Mouse (Mus musculus) neural tube, embryonic 13.5 days (tissue): ENCODE results near the gene 2900026A02Rik. TPM values are rescaled to one million over a fixed set of nuclear protein-coding genes. Genes with fewer than 3 reads are reported as not detected.

Experiments used
- ATAC-seq: fragments of 200-750 bp; cut with Nextera tagmentation; 2 replicates; pipeline ENCODE4 v1.8.0; 2017; ENCODE audit warnings: low read depth, mild to moderate bottlenecking, moderate TSS enrichment, moderate library complexity
- H3K27ac ChIP-seq: fragments of 300-500 bp; sonication (generic); replicated peaks from 2 replicates; pipeline ENCODE4 v1.5.1; 2015; ENCODE audit warnings: moderate library complexity, mild to moderate bottlenecking, inconsistent platforms
- H3K27me3 ChIP-seq: fragments of 300-500 bp; sonication (generic); 2 replicates; pipeline ENCODE4 v1.6.1; 2015; ENCODE audit warnings: mild to moderate bottlenecking, inconsistent platforms
- H3K36me3 ChIP-seq: fragments of 300-500 bp; sonication (generic); 2 replicates; pipeline ENCODE4 v1.6.1; 2015; ENCODE audit warnings: mild to moderate bottlenecking, inconsistent platforms
- H3K4me1 ChIP-seq: fragments of 300-500 bp; sonication (generic); replicated peaks from 2 replicates; pipeline ENCODE4 v1.6.1; 2015; ENCODE audit warnings: inconsistent platforms
- H3K4me2 ChIP-seq: fragments of 300-500 bp; sonication (generic); 2 replicates; pipeline ENCODE4 v1.6.1; 2015; ENCODE audit warnings: inconsistent platforms, mild to moderate bottlenecking, moderate library complexity
- H3K4me3 ChIP-seq: fragments of 300-500 bp; sonication (generic); 2 replicates; pipeline ENCODE4 v1.5.1; 2015; ENCODE audit warnings: mild to moderate bottlenecking, inconsistent platforms
- H3K9ac ChIP-seq: fragments of 300-500 bp; sonication (generic); 2 replicates; pipeline ENCODE4 v1.6.1; 2015; ENCODE audit warnings: moderate library complexity, mild to moderate bottlenecking, inconsistent platforms
- H3K9me3 ChIP-seq: fragments of 300-500 bp; sonication (generic); 2 replicates; pipeline ENCODE4 v1.6.1; 2016; ENCODE audit warnings: inconsistent platforms
- WGBS: fragments of 180-500 bp; shearing (Covaris S2); methylation state at CpG from one replicate; pipeline ENCODE4 v1.1.7; 2015; 5-methylcytosine and 5-hydroxymethylcytosine counted together
- polyA plus RNA-seq: library from polyadenylated mRNA; unstranded; fragments of >200 nt; fragmentation: Nextera tagmentation; extraction: Ambion mirVana; gene quantifications from 2 replicates; pipeline ENCODE4 v1.2.1, GENCODE M21; 2015

The 2900026A02Rik gene
- polyA plus RNA-seq, 1 experiment from 2014 or later, result 2.6 TPM

DNA sequence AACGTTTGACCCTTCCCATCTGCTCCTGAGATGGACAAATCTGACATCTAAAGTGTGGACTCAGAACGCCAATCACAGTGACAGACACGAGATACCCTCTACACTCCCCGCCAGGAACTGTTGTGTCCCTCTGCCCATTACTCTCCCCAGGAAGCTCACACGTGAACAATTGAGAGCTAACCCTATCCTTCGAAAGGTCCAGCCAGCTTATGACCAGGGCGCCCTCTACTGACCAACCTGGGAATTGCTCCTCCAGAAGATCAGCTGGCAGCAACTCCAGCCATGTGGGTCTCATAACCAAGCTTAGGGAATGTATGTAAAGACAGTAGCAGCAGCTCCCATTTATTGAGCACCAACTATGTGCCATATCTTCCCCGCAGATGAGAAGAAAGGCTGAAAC lies 65.9 kb downstream of the 2900026A02Rik start:
- 5% methylated on average over 8 of the region's 8 CpGs for WGBS
- Histone ChIP-seq H3K4me1 (peaks cover 49% of the 10 kb centered on the region), H3K4me3 (no peak overlapping the region), H3K9ac (no peak overlapping the region), H3K9me3 (no peaks in the 10 kb centered on the region), H3K4me2 (no peak overlapping the region), H3K36me3 (no peaks in the 10 kb centered on the region), H3K27me3 (no peaks in the 10 kb centered on the region), H3K27ac (no peak overlapping the region)
- no peak for ATAC-seq

DNA sequence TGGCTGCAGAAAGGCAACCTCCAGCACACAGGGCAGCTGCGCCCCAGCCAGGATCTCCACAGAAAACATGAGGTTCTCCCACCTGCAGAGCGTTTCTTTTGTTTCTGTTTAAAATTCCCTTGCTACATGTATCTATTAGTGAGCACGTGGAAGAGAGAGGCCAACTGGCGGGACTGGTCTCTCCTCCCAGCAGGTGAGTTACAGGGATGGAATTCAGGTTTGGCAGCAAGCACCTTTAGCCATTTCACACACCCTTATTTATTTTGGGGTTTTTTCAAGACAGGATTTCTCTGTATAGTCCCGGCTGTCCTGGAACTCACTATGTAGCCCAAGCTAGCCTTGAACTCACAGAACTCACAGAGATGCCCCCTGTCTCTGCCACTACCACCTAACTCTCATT lies 66.6 kb downstream of the 2900026A02Rik start:
- no peak overlapping the region for H3K27ac ChIP-seq
- WGBS, result 77% methylated on average over 5 of the region's 5 CpGs
- peaks cover 45% of the 10 kb centered on the region for H3K4me1 ChIP-seq
- no peak overlapping the region for H3K9ac ChIP-seq
- H3K36me3 ChIP-seq, result no peaks in the 10 kb centered on the region
- H3K27me3 ChIP-seq, result no peaks in the 10 kb centered on the region
- no peak overlapping the region for H3K4me3 ChIP-seq
- H3K4me2 ChIP-seq, result no peak overlapping the region
- H3K9me3 ChIP-seq, result no peaks in the 10 kb centered on the region
- no peak for ATAC-seq

DNA sequence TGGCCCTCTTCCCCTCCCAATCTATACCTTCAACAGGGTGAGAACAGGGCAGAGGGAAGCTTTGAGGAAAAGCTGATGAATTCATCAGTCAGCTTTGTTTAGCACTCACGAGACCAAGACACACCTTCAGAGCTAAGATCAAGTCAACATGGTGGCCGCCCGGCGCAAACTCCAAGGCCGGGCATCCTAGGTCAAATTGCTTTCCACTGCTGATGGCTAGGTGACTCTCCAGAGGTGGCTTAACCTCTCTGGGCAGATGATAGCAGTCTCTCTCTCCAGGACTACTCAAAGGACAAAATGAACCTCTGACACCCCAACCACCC lies 67.6 kb downstream of the 2900026A02Rik start:
- Histone ChIP-seq H3K27me3 (no peaks in the 10 kb centered on the region), H3K4me2 (no peak overlapping the region), H3K4me3 (no peak overlapping the region), H3K9me3 (no peaks in the 10 kb centered on the region), H3K9ac (no peak overlapping the region), H3K36me3 (no peaks in the 10 kb centered on the region), H3K4me1 (peaks cover 46% of the 10 kb centered on the region), H3K27ac (0 out of 2 replicates have a peak overlapping the region, but pooled peaks have one; percentile 14)
- ATAC-seq, result no peak
- WGBS, result 85% methylated on average over 5 of the region's 5 CpGs

DNA sequence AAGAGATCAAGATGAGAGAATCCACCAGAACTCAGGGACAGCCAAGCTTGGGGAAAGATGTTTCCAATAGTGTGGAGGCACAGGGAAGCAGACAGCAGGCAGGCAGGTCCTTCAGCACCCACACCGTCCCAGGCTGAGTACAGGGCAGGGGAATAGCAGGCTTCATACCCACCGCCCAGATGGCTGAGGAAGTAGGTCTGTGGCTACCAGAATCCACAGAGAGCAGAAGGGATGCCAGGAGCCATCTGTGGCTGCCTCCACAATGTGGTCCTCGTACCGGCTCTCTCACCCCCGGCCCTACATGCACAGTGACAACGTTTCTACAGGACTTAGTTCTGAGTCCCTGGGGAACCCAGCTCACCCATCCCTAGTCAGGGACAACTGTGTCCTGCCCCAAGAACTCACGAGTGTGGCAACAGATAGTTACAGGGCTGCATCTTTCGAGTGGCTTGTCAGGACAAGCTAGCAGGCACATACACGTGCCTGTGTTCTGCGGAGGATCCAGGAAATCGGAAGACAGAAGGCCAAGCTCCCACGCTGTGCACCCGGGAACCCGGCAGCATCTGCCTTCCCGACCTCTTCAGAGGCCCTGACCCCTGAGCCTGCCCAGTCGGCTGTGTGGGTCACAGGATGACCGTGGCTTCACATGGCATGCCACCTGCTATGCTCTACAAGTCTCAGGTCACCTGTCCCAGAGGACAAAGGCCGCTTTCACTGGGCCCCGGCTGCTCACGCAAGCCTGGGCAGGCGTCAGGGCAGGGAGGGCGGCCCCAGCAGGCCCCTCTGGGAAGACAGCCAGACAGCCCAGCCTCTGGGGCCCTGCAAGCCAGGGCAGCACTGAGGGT lies 68.2 kb downstream of the 2900026A02Rik start:
- H3K9ac ChIP-seq, result no peak overlapping the region
- 50% methylated on average over 22 of the region's 22 CpGs for WGBS

DNA sequence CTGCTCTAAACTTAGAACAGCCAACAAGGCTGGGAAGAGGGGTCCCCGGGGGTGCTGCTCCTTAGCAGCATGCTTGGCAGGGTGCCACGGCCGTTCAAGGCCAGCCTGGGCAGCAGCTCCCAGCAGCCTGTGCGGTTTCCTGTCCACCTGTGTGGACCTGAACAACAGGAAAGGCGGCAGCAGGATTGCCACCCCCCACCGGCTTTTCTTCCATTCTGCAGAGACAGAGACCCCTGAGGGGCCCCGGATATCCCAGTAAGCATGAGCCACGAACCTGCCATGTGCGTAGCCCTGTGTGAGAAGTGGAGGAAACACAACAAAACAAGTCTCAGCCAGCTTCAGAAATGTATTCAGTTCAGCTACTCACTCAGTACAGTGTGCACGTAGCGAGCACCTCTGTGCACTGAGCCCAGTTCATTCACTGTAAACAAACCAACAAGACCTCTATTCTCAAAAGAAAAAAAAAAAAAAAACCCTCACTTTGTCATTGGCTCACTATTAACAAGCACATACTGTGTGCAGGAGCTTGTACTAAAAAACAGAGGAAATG lies 69.4 kb downstream of the 2900026A02Rik start:
- WGBS, result 43% methylated on average over 11 of the region's 11 CpGs
- H3K36me3 ChIP-seq, result no peaks in the 10 kb centered on the region
- peak overlapping the region; percentile 67 for H3K27ac ChIP-seq
- H3K4me2 ChIP-seq, result no peak overlapping the region
- no peak overlapping the region for H3K4me3 ChIP-seq
- peak; percentile 26; the same call in 1 of the 2 replicates for ATAC-seq
- H3K27me3 ChIP-seq, result no peaks in the 10 kb centered on the region
- H3K4me1 ChIP-seq, result peaks cover 43% of the 10 kb centered on the region
- no peak overlapping the region for H3K9ac ChIP-seq
- no peaks in the 10 kb centered on the region for H3K9me3 ChIP-seq

More for the DNA sequence above, 68.2 kb downstream of the 2900026A02Rik start:
- no peak for ATAC-seq
- peaks cover 43% of the 10 kb centered on the region for H3K4me1 ChIP-seq
- peak overlapping the region; percentile 67; the same call in 1 of the 2 replicates for H3K27ac ChIP-seq
- no peak overlapping the region for H3K4me2 ChIP-seq
- H3K9me3 ChIP-seq, result no peaks in the 10 kb centered on the region
- no peak overlapping the region for H3K4me3 ChIP-seq
- no peaks in the 10 kb centered on the region for H3K27me3 ChIP-seq
- no peaks in the 10 kb centered on the region for H3K36me3 ChIP-seq

DNA sequence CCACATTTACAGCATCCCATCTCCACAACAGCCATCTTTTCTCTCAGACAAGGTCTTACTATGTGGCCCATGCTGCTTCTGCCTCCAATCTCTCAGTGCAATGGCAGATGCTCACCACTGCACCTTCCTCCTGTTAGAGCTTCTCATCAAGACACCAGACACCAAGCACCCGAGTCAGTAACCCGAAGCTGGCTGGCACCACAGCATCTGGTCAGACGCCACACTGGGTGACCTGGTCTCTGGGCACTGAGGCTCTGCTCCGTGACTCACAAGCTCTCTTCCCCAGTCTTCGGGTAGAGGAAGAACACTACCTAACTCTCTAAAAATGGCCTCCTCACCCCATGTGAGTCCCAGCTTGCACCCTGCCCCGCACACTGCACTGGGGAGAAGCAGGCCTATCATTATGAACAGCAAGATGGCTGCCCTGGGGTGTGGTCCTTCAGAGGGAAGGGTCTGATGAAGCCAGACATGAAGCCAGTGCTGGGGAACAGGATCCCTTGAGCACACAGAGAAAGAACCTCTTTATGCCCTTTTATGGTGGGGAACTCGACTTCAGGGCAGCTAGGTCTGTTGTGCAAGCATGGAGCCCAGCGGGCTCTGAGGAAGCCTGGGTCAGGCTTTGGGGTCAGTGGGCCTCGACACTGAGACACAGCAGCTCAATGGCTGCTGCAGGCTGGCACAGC lies 70.0 kb downstream of the 2900026A02Rik start:
- H3K36me3 ChIP-seq, result no peaks in the 10 kb centered on the region
- WGBS, result 69% methylated on average over 9 of the region's 9 CpGs
- peak; percentile 4 for ATAC-seq
- peak overlapping the region; percentile 67 for H3K27ac ChIP-seq
- no peaks in the 10 kb centered on the region for H3K27me3 ChIP-seq
- H3K4me1 ChIP-seq, result peaks cover 43% of the 10 kb centered on the region
- H3K4me3 ChIP-seq, result no peak overlapping the region
- no peak overlapping the region for H3K9ac ChIP-seq
- no peaks in the 10 kb centered on the region for H3K9me3 ChIP-seq
- H3K4me2 ChIP-seq, result no peak overlapping the region

DNA sequence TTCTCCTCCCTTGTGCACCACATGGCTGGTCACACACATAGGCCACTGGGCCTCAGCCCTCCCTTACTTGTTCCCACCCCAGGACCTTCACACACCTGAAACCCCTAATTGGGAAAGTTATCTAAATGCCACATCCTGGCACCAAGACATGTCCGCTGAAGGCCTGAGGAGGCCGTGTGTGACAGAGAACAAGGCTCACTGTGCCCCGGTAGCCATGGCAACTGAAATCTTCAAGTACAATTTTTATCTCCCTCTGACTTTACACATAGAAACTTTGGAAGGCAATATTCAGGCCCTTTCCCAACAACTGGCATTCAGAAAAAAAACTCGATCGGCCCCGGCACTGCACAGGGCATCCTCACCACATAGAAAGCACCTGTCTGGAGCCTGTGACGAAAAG lies 72.0 kb downstream of the 2900026A02Rik start:
- Histone ChIP-seq H3K4me1 (peaks cover 45% of the 10 kb centered on the region), H3K36me3 (no peaks in the 10 kb centered on the region), H3K4me2 (no peak overlapping the region), H3K4me3 (no peak overlapping the region), H3K9ac (no peak overlapping the region), H3K27ac (no peak overlapping the region), H3K9me3 (no peaks in the 10 kb centered on the region), H3K27me3 (no peaks in the 10 kb centered on the region)
- WGBS, result 77% methylated on average over 7 of the region's 7 CpGs
- no peak for ATAC-seq

DNA sequence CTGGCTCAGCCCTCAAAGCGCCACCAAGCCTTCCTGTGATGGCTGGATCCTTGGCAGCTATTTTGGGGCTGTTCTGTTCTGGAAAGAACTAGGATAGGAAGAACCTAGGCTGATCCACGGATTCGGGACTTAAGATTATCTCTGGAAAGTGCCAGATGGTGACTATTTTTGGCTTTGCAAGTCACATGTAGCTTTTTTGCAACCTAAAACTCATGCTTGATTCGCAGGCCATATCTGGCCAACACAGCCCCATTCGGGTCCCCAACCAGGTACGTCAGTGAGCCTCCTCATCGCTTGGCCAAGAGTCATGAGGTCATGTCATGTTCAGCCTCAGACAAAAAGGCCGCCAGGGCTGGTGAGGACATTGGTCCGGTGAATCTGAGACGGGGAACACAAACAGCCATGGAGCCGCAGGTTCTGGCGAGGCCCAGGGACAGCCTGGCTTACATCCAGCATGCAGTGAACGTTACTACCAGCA lies 73.0 kb downstream of the 2900026A02Rik start:
- H3K4me1 ChIP-seq, result peaks cover 40% of the 10 kb centered on the region
- H3K4me2 ChIP-seq, result no peak overlapping the region
- WGBS, result 86% methylated on average over 13 of the region's 13 CpGs
- no peak overlapping the region for H3K9ac ChIP-seq
- H3K27me3 ChIP-seq, result no peaks in the 10 kb centered on the region
- no peaks in the 10 kb centered on the region for H3K9me3 ChIP-seq
- H3K4me3 ChIP-seq, result no peak overlapping the region
- H3K27ac ChIP-seq, result no peak overlapping the region
- ATAC-seq, result no peak
- H3K36me3 ChIP-seq, result no peaks in the 10 kb centered on the region

DNA sequence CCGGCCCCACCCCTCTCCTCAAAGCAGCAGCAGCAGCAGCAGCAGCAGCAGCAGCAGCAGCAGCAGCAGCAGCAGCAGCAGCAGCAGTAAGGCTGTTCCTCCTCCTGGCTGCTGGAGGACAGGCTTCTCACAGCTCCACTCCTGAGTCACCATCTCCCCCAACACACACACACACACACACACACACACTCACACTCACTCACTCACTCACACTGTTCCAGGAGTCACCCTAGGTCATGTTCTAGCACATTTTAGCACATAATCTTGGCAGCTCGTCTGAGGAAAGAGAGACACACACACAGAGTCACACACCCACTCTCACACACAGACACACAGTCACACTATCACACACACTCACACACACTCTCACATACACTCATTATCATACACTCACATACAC lies 74.4 kb downstream of the 2900026A02Rik start:
- Histone ChIP-seq H3K4me1 (peaks cover 39% of the 10 kb centered on the region), H3K4me2 (no peak overlapping the region), H3K36me3 (no peaks in the 10 kb centered on the region), H3K4me3 (no peak overlapping the region), H3K27me3 (no peaks in the 10 kb centered on the region), H3K27ac (no peak overlapping the region), H3K9ac (no peak overlapping the region), H3K9me3 (no peaks in the 10 kb centered on the region)
- WGBS, result 64% methylated on average over 2 of the region's 2 CpGs
- no peak for ATAC-seq

DNA sequence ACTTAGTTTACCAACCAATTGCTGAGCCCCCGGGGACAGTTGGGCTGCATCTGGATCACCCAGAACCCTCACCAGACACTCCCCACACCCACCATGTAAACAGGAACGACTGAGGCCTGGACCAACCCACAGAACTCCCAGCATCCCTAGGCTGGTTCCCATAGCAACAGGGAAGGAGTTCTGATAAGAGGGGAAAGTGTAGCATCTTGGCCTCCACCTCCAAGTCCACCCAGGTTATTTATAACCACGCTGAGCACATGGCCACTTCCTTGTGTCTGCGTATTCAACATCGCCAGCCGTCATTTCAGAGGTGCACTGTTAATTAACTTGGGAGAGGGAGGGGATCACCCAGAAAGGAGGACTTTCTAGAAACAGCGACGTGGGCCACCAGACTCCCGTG lies 75.9 kb downstream of the 2900026A02Rik start:
- Histone ChIP-seq H3K36me3 (no peaks in the 10 kb centered on the region), H3K9ac (peak overlapping the region; percentile 22; the same call in 1 of the 2 replicates), H3K4me3 (no peak overlapping the region), H3K4me2 (no peak overlapping the region), H3K9me3 (no peaks in the 10 kb centered on the region), H3K27ac (no peak overlapping the region), H3K27me3 (no peaks in the 10 kb centered on the region), H3K4me1 (peaks cover 27% of the 10 kb centered on the region)
- ATAC-seq, result no peak
- WGBS, result 55% methylated on average over 9 of the region's 9 CpGs

DNA sequence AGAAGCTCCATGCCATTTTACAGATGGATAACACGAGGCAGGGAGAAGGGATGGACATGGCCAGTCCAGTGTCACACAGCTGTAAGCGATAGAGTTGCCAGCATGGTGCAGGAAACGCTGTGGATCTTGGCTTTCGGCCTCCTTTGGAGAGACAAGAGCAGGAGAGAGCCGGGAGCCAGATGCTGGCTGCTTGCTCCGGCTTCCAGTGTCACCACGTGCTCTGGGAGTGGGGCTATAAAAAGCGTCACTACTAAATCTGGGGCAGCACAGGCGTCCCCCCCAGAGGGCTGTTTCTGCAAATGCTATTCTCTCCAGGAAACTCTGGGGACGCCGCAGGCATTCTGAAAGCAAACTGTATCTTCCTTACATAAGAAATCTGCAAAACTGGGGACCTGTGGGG lies 78.5 kb downstream of the 2900026A02Rik start:
- Histone ChIP-seq H3K36me3 (no peaks in the 10 kb centered on the region), H3K27ac (peak overlapping the region; percentile 30; the same call in 1 of the 2 replicates), H3K4me3 (no peak overlapping the region), H3K4me2 (no peak overlapping the region), H3K4me1 (peaks cover 39% of the 10 kb centered on the region), H3K27me3 (peaks cover 18% of the 10 kb centered on the region), H3K9me3 (no peaks in the 10 kb centered on the region), H3K9ac (no peak overlapping the region)
- no peak for ATAC-seq
- WGBS, result 34% methylated on average over 11 of the region's 11 CpGs

DNA sequence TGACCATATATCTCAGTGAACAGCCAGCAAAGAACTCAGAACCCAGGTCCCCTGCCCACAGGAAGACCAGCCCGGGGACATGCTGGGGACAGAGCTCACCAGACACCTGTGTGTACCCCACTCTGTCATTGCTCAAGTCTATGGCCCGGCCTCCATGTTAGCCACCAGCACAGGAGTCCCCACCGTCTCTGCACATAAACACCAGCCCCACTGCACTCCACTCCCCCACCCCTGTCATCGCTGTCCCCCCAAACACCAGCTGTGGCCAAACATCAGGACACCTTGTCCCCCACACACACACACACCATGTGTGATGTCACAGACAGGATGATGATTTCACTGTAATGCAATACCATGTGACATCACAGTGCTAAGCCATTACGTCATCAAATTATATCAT lies 79.0 kb downstream of the 2900026A02Rik start:
- Histone ChIP-seq H3K27ac (no peak overlapping the region), H3K9me3 (no peaks in the 10 kb centered on the region), H3K36me3 (no peaks in the 10 kb centered on the region), H3K9ac (no peak overlapping the region), H3K4me1 (peaks cover 44% of the 10 kb centered on the region), H3K27me3 (peaks cover 23% of the 10 kb centered on the region), H3K4me3 (no peak overlapping the region), H3K4me2 (no peak overlapping the region)
- 93% methylated on average over 5 of the region's 5 CpGs for WGBS
- no peak for ATAC-seq
